Mouse (Mus musculus) bone marrow, adult 2 months (tissue): ENCODE data around the gene Reep3.

Experiments used
- CTCF ChIP-seq: fragments of 200-500 bp; IDR thresholded peaks from 2 replicates; pipeline ENCODE4 v1.5.1; 2011; ENCODE audit warnings: low read length, control low read depth; ENCODE audit not compliant: control insufficient read depth, insufficient read depth
- POLR2A ChIP-seq: fragments of 200-500 bp; IDR thresholded peaks from 2 replicates; pipeline ENCODE4 v1.6.1; 2011; ENCODE audit warnings: low read depth, mild to moderate bottlenecking, control low read depth, low read length, borderline replicate concordance; ENCODE audit not compliant: control insufficient read depth

DNA sequence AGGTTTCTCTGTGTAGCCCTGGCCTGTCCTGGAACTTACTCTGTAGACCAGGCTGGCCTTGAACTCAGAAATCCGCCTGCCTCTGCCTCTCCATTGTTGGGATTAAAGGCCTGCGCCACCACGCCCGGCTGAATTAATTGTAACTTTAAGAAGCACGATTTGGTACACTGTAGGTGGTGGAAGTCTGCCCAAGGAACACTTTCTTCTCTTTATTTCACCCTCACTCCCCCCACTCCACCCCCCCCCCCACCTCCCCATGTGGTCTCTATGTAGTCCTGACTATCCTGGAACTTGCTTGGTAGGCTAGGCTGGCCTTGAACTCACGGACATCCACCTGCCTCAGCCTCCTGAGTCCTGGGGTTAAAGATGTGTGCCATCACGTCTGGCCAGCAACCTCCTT is 47.1 kb downstream of the Reep3 start:
- TF ChIP-seq CTCF (no peak), POLR2A (no peak)
